Mouse (Mus musculus) liver, adult (tissue): ENCODE data around the gene Sh3tc1.

ENCODE experiments used
- GATA4 ChIP-seq: IDR thresholded peaks from 2 replicates; pipeline ENCODE4 v1.6.1; 2014; ENCODE audit warnings: mild to moderate bottlenecking, low read length; ENCODE audit not compliant: insufficient replicate concordance

Gene Sh3tc1

GRCm38 (mm10) chr5:35655753-35656485, 83.9 kb downstream of the Sh3tc1 start:
- TF ChIP-seq GATA4: no peak

- TF ChIP-seq GATA4: no peak
Measured at GRCm38 (mm10) chr5:35653743-35654395, 85.9 kb downstream of the Sh3tc1 start.

GRCm38 (mm10) chr5:35652872-35653271, 86.9 kb downstream of the Sh3tc1 start:
- no peak for TF ChIP-seq GATA4

GRCm38 (mm10) chr5:35652319-35652718, 87.5 kb downstream of the Sh3tc1 start:
- TF ChIP-seq GATA4: no peak

GRCm38 (mm10) chr5:35648230-35648629, 91.6 kb downstream of the Sh3tc1 start:
- no peak for TF ChIP-seq GATA4

- no peak for TF ChIP-seq GATA4
Measured at GRCm38 (mm10) chr5:35647562-35647961, 92.2 kb downstream of the Sh3tc1 start.
